Mouse (Mus musculus) lung, postnatal 25 days (tissue): Measurements from ENCODE around the gene Cbx8.

ENCODE experiments used
- DNase-seq: peaks from one replicate; pipeline ENCODE4 v3.0.0; 2022; ENCODE audit warnings: low spot score

Gene Cbx8

DNA sequence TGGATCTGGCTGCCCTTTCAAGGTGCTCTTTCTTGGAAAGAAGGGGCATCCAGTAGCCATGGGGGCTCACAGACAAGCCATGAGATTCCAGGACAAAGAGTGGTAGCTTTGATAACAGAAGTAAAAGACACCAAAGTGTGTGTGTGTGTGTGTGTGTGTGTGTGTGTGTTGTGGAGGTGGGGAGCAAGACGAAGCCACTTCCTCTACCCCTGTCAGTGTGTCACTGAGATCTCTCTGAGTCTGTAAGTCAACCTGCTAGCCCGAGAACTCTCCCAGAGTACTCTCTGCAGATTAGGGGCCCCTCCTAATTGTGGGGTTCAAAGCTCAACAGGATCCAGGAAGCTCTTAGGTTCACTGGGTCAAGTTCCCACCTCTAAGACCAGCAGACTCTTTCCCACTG, 9.6 kb upstream of the Cbx8 start:
- no peak for DNase-seq

GRCm38 (mm10) chr11:119048133-119048510, 7.4 kb upstream of the Cbx8 start:
- DNase-seq: no peak

DNA sequence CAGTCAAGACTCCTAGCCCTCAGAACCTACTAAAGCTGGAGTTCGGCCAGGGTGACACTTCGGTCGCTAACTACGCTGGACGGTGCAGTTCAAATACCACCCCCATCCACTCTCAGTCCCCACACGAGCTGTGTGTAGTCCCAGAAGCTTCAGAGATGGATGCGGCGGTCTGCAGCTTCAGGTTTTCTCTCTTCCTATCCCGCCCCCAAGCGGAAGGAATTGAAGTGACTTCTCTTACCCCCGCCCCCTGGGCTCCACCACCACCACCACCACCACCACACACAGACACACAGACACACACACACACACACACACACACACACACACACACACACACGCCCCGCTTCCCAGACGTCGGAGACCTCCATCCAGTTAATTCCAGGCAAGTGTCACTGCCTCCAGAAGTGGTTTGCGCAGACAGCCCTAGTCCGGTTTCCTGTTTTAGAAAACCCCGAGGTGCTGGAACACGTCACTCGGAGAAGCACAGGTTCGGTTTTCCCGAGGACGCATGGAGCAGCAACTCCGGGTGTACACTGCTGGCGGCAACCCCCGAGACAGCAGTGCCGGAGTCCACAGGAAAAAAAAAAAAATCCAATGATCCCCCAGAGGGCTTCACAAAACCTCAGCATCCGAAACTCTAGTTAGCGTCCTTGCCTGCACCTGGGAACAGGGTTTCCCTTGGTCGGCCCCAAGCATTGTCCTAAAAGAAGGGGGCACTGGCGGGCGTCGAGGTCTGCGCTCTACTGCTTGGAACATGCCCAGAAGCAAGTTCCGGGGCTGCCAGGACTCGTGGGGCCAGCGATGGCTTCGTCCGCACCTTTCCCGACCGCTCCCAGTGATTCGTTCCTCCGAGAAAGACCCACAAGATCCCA, 6.7 kb upstream of the Cbx8 start:
- no peak for DNase-seq

DNA sequence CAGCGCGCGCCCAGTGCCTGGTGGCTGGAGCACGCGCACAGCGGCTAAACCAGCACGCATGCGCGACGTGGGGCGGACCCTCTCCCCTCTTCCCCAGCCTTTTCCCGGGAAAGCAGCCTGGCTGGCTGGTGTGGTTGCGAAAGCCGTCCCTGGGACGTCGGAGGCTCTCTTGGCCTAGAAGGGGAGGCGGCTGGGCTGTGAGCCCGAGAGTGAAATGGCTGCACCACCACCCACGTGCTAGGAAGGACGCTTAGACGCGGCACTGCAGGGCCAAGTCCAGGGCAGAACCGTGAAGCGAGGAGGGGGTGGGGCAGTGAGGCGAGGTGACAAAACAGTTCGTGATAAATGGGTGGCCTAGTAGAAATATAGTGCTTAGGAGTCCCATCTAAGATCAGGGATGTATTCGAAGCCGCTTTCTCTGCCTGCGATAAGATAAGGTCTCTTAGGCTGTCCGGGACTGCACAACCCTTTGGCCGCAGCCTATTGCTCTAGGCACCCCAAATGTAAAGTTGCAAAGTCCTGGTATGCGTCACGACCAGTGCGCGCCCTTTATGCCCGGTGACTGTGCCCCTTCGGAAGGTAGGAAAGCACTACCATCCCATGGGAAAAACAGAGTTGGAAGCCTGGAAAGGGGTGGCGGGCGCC, 6.0 kb upstream of the Cbx8 start:
- peak; percentile 70 for DNase-seq

DNA sequence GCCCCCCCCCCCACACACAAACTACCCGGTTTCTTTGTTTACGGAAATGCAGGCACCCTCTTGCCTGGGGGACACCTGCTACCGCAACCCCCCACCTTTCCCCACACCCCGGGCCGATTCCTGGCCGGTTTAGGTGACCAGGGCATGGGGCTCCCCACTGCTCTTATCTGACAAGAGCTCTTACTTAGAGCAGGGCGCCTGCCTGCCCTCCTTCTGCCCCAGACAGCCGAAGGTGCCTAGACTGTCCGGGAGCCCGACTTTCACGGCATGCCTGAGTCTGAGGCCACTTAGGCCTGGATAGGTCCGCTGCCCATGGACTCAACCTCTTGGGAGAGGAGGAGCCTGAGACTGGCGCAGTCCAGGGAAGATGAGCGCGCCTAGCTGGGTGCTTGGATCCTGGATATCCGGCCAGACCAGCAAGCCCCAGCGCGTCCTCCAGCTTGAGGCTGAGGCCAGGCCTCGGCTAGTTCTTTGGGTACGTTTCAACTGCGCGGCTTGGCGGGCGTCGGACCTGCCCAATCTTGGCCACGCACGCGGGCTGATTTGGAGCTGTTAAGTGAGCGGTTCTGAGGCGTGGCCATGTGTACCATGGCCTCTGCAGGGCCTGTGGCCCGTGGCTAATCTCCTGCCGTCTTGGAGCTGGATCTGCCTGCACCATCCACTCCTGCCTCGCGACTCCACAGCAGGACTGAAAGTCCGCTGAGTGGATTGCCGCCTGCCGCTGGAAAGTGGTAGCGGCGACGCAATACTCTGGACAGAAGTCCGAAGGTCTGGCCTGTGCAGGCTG, 4.0 kb upstream of the Cbx8 start:
- no peak for DNase-seq

DNA sequence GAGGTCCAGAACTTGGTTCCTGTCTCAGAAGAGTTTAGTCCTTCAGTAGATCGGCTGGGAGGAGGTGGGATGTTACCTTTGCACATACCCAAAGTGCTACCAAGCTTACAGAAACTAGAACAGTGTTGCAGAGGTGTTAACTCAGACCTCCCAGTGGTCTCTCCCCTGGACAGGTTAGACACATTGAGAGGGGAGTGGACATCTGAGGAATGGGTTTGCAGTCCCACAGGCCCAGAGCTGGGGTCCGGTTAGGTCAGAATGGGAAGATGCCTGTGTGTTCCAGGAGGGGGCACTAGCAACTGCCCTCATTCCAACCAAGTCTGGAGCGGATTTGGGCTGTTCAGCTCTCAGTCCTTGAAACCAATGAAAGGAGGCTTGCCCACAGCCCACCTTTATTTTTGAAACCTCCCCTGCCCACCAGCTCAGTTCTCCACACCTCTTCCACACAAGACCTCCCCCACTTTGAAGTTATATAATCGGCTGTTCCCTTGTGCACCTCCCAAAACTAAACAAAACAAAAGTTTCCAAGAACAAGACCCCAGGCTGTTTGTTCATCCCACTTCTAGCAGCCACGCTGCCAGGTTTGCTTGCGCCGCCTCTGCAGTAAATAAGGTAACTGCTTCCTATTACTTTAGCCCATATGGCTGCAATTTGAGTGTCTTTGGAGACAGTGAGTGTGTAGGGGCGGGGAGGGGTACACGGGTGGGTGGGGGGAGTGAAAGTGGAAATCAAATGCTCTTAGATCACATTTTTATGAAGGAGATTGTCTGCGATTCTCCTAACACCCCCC, 3.2 kb upstream of the Cbx8 start:
- no peak for DNase-seq

DNA sequence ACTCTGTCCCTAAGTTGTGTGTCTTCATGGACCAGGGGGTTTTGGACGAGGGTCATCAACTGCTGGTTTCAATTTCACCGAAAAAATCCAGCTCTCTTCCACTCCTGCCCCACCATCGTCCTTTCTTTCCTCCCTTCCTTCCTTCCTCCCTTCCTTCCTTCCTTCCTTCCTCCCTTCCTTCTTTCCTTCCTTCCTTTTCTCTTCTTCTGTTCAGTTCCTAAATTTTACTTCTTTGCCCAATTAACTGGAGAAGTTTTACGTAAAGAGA, 2.4 kb upstream of the Cbx8 start:
- DNase-seq: no peak

GRCm38 (mm10) chr11:119042466-119043272, 1.9 kb upstream of the Cbx8 start:
- DNase-seq: no peak

DNA sequence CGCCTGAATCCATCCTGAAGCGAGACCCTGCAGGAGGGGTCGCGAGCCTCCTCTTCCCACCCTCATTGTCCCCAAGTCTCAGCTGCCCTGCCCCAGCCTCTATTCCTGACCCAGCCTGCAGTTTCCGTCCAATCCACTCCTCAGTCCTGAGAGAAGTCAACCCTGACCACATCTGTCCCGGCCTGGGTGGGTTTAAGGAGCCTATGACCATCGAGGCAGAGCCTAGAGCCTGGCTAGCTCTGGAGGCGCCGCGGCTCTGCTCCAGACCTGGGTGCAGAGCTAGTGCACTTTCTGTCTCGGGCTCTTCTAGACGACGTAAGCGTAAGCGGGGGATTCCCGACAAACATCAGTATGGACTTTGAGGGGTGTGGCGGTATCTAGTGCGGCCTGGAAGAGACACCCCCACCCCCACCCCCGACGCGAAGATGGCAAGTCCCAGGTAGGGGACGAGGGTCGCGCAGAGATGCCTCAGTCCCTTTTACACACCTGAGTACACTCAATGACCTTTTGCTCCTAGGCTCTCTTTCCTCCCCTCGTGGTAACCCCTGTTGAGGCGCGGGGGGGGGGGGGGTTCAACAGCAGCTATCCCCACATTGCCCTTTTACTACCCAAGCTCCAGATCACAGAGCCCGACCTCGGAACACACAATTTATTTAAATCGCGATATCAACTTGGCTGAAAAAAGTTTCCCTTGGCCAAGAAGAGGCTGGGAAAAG, 1.1 kb upstream of the Cbx8 start:
- DNase-seq: no peak

- DNase-seq: no peak
Observed at GRCm38 (mm10) chr11:119041325-119041716, 552 bp upstream of the Cbx8 start.

GRCm38 (mm10) chr11:119039732-119040512, 847 bp downstream of the Cbx8 start:
- no peak for DNase-seq

DNA sequence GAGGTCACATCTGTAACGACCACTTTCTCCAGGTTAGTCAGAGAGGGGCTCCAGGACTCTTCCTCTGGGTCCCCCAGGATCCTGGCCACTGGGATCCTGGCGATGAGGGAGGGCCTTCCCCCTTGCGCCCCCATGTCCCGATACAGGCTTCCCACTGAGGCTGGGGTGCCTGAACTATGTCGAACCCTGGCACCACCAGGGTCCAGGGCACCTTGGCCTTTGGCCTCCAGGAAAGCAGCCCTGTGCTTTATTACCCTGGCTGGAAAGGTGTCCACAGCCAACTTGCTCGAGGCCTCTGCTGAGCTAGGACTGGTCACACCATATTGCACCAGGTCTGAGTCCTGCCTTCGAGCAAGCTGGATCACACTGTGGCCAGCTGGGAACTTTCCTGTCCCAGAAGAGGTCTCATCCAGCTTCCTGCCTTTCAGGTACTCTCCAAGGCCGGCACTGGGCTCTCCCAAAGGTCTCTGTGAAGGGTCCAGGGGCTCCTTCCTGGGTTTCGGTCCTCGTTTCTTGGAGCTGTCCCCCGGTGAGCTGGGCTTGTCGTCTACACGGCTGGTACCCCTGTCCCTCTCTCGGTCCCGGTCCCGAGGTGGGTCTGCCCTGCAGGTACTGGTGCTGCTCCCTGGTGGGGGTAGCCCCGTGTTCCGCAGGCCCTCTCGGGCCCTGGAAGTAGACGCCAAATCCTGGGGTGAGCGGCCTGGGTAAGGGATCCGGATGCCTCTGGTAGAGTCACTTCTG, 1.9 kb downstream of the Cbx8 start:
- DNase-seq: no peak

DNA sequence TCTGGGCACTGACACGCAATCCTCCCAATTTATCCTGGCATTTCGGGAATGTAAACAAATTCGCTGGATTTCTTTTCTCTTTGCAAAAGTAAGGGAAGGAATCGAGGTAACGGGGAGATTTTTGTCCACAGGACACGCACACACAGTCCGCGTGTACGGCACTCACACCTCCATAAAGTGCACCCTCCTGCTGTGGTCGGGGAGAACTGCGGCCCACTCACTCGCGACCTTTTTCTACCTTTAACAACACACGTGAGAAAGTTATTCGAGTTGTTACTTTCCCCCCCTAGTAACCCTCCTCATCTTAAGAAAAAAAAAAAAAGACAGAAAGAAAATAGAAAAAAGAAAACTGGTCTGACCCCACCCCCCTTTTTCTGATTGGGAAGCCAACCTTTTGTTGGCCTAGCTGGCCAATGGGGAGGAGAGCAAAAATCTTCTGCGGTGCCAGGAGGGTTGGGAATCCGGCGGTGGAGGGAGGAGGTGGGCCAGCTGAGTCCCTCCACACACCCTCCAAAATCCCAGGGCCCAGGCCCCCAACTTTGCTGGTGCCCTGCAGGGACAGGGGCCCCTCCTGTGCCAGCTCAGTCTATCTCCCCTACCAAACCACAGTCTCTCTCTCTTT, 2.9 kb downstream of the Cbx8 start:
- no peak for DNase-seq

GRCm38 (mm10) chr11:119036934-119037779, 3.6 kb downstream of the Cbx8 start:
- DNase-seq: no peak

DNA sequence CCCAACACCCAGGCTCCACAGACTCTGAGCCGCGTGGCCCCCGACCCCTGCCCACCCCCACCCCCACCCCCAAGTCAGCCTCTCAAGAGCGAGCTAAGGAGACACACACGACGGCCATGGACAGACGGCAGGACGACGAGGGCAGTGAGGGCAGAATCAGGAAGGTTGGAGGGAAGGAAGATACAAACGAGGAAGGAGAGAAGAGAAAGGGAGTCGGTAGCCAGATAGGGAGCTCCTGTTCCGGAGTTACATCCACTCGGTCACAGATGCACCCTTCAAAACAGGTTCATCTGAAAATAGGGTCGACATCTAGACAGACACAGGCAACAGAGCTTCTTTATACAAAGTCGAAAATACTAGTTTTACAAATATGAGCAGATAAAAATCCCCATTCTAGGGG, 4.3 kb downstream of the Cbx8 start:
- no peak for DNase-seq

- no peak for DNase-seq
Observed at GRCm38 (mm10) chr11:119035686-119036165, 5.0 kb downstream of the Cbx8 start.

DNA sequence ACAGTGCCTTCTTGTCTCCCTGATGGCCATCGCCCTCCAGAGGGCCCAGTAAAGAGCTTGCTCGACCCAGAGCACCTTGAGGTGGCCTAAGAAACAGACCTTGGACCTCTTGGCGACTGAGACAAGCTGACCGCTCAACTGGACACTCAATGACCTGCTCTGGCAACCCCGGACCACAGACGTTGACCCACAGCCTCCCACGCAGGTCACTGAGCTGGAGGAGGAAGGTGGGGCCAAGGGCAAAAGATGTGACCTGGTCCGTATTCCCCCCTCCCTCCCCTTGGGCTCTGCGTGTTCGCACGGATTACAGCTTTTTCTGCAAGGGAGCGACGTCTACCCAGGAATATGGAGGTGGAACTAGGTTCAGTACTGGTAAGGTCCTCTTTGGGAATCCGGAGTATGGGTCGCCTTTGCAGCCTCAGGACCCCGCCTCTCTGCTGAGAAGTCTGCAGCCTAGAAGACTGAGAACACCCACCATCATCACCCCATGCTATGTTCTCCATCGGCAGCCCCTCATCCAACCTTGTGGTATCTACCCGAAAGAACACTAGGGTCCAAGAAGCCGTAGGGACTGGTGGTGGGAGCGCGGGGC, 5.6 kb downstream of the Cbx8 start:
- DNase-seq: no peak
